Mouse (Mus musculus): ENCODE data around the gene Sdhb. TPM values are rescaled to one million over a fixed set of nuclear protein-coding genes. Genes with fewer than 3 reads are reported as not detected.

The Sdhb gene
- 492 and 530 TPM in 2 replicates for polyA plus RNA-seq (2015; fragmentation: Nextera tagmentation; extraction: Ambion mirVana)

DNA sequence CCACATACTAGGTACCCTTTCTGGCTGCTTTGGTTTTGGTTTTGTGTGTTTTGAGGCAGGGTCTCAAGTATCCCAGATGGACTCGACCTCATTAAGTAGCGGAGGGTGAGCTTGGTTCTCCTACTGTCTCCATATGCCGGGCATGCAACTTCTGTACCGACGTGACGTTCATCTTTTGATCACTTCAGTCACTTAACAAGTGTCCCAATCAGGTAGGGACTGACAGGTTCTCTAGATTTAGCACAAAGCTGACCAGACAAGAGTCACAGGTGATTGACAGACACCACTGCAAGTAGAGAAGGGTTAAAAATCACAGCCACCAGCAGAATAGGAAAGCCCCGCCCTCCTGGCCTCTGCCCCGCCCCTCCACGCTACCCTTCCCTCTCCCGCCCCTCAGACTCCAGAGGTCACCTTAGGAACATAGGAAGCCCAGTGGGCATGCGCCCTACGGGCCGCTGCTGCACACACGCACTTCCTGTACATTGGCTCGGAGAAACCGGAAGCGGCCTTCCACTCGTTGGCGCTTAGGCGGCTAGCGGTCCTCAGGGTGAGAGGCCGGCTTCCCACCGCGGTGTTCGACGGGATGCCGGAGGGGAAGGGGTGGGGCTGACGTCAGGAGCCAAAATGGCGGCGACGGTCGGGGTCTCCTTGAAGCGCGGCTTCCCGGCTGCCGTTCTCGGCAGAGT, at the start of gene Sdhb:
TSS of gene Sdhb (plus strand) at position 423 of the 686 bp plus-strand sequence.
- Histone ChIP-seq H3K27me3 (replicated peaks) (no peaks in the 10 kb centered on the region; the same call in 1 of the 2 replicates), H3K27ac (replicated peaks) (peak within 1 kb of the TSS; percentile 94), H3K9me3 (replicated peaks) (no peaks in the 10 kb centered on the region), H3K4me1 (peaks cover 52% of the 10 kb centered on the region), H3K9ac (replicated peaks) (peak within 1 kb of the TSS; percentile 98), H3K4me3 (replicated peaks) (peak within 1 kb of the TSS; percentile 95), H3K4me2 (peak within 1 kb of the TSS; percentile 88), H3K36me3 (no peaks in the 10 kb centered on the region)
- ATAC-seq (ENCODE audit: low FRiP score) = peak; percentile 93
- 3% methylated on average over 37 of the region's 37 CpGs for WGBS

DNA sequence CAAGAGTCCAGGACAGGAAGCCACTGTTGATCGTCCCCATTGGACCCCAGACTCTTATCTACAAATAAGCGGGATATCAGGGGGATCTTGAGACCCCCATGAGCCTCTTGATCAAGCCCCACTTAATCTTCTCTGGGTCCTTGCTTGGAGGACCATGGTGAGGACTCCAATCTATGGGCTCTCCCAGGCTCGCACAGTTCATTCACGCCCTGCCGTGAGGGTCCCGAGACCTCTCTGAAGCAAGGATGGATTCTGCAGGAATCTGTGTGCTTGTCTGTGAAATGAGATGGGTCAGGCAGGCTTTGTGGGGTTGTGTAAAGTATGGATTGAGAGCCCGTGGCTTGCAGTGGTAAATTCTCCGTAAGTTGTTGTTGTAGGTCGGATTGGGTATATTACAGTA, 49.6 kb upstream of the Sdhb start:
- Histone ChIP-seq H3K9ac (replicated peaks) (no peak overlapping the region), H3K4me2 (no peak overlapping the region), H3K27ac (replicated peaks) (no peak overlapping the region), H3K4me3 (replicated peaks) (no peak overlapping the region), H3K27me3 (replicated peaks) (peaks cover 28% of the 10 kb centered on the region), H3K36me3 (no peaks in the 10 kb centered on the region), H3K9me3 (replicated peaks) (no peaks in the 10 kb centered on the region), H3K4me1 (peaks cover 10% of the 10 kb centered on the region)
- WGBS = 93% methylated on average over 9 of the region's 9 CpGs
- no peak for ATAC-seq (ENCODE audit: low FRiP score)

DNA sequence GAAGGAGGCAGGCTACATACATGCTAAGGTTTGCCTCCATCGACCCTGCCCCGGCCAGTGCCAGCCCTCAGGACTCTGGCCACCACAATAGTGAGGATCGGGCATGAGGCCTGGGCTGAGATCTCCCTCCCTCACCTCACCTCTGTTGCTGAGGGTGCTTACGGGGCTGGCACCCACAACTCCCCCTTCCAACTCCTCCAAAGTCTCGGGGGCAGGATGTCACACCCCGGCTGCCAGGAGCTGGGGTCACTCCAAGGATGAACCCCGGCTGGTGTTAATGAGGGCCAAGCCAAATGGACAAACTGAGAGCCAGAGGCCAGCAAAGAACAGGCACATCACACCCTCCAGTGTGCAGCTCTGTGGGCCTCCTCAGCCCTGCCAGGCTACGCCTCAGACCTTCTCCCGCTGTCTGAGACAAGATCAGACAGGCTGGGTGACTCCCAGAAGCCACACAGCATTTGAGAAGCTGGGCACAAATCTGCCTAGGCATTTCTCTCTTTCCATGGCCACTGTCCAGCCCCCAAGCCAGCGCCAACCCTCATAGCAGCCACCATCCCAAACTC, 48.7 kb upstream of the Sdhb start:
- Histone ChIP-seq H3K4me3 (replicated peaks) (no peak overlapping the region), H3K9me3 (replicated peaks) (no peaks in the 10 kb centered on the region), H3K9ac (replicated peaks) (no peak overlapping the region), H3K27ac (replicated peaks) (no peak overlapping the region), H3K27me3 (replicated peaks) (peaks cover 19% of the 10 kb centered on the region; the same call in 1 of the 2 replicates), H3K36me3 (no peaks in the 10 kb centered on the region), H3K4me2 (no peak overlapping the region), H3K4me1 (peaks cover 8% of the 10 kb centered on the region; the same call in 1 of the 2 replicates)
- WGBS = 90% methylated on average over 10 of the region's 10 CpGs
- no peak for ATAC-seq (ENCODE audit: low FRiP score)

DNA sequence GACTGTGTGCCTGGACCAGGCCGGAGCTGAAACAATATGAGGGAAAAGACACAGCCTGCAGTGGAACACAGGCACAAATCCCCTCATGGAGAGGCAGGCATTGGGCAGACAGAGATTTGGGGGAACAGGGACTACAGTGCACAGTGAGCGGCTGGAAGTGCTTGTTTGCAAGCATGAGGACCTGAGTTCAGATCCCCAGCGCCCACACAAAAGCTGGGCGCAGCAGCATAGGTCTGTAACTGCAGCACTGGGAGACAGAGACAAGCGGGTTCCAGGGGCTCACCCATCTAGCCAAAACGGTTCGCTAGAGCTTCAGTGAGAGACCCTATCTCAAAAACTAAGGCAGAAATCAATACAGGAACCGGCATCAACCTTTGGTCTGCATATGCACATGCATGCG, 47.4 kb upstream of the Sdhb start:
- no peak for ATAC-seq (ENCODE audit: low FRiP score)
- WGBS = 96% methylated on average over 9 of the region's 9 CpGs
- Histone ChIP-seq H3K4me3 (replicated peaks) (no peak overlapping the region), H3K4me1 (peaks cover 8% of the 10 kb centered on the region; the same call in 1 of the 2 replicates), H3K9ac (replicated peaks) (no peak overlapping the region), H3K9me3 (replicated peaks) (no peaks in the 10 kb centered on the region), H3K36me3 (no peaks in the 10 kb centered on the region), H3K4me2 (no peak overlapping the region), H3K27ac (replicated peaks) (no peak overlapping the region), H3K27me3 (replicated peaks) (peaks cover 8% of the 10 kb centered on the region; the same call in 1 of the 2 replicates)

DNA sequence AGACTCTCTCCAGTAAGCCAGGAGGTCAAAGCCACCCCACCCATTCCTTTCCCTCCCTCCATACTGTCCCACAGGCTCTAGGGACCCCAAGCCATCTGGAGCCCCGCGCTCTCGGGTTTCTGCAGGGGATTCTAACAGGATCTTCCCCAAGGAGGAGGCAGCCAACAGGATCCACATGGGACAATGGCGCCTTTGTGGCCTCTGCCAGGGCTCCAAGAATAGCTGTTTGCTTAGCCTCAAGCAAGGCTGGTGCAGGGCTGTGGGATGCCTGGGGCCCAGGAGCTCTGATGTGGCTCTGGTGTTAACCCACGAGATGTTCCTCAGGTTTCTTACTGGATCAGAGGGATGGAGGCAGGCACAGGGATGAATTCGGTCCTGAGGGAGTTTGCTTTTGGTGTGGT, 46.3 kb upstream of the Sdhb start:
- no peak overlapping the region for H3K4me2 ChIP-seq
- no peaks in the 10 kb centered on the region for H3K9me3 ChIP-seq (replicated peaks)
- peaks cover 8% of the 10 kb centered on the region; the same call in 1 of the 2 replicates for H3K4me1 ChIP-seq
- WGBS = 55% methylated on average over 6 of the region's 6 CpGs
- no peaks in the 10 kb centered on the region for H3K36me3 ChIP-seq
- 0 out of 2 replicates have a peak, but pooled peaks cover 6% of the 10 kb centered on the region for H3K27me3 ChIP-seq (replicated peaks)
- no peak overlapping the region for H3K27ac ChIP-seq (replicated peaks)
- no peak for ATAC-seq (ENCODE audit: low FRiP score)
- H3K4me3 ChIP-seq (replicated peaks) = no peak overlapping the region
- H3K9ac ChIP-seq (replicated peaks) = no peak overlapping the region

DNA sequence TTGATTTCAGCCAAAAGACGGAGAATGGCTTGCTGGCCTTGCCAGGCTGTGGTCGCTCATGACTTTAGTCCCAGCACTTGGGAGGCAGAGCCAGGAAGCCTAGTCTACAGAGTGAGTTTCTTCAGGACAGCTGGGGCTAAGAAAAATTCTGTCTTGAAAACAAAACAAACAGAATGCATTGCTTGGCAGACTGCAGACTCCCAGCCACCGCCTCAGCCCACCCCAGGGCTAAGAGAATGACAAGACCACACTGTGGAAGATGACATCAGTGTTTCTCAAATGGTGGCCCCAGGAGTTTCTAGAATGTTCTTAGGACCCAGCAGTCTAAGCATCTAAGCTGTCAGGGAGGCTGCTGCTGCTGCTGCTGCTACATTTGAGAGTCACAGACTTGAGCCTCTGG, 45.8 kb upstream of the Sdhb start:
- Histone ChIP-seq H3K4me3 (replicated peaks) (no peak overlapping the region), H3K9me3 (replicated peaks) (no peaks in the 10 kb centered on the region), H3K9ac (replicated peaks) (no peak overlapping the region), H3K27ac (replicated peaks) (no peak overlapping the region), H3K27me3 (replicated peaks) (0 out of 2 replicates have a peak, but pooled peaks cover 6% of the 10 kb centered on the region), H3K36me3 (no peaks in the 10 kb centered on the region), H3K4me1 (peaks cover 8% of the 10 kb centered on the region; the same call in 1 of the 2 replicates), H3K4me2 (no peak overlapping the region)
- 82% methylated on average over 3 of the region's 3 CpGs for WGBS
- no peak for ATAC-seq (ENCODE audit: low FRiP score)

DNA sequence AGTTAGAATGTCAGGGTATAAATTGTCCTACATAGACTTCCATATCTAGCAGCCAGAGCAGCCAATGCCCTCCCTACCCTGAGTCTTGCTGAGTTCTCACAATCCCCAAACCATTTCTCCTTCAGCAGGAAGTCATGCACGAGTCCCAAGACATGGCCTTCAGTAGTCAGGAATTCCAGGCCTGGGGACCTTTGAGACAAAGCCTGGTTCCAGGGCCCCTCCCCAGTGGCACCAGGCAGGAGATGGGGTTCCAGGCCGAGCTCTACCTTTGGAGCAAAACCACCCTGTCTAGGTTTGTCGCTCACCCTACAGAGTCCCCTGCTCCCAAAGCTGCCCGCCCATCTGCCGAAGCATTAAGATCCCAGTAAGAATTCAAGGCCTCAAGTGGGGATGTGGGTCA, 44.7 kb upstream of the Sdhb start:
- no peak overlapping the region for H3K27ac ChIP-seq (replicated peaks)
- WGBS = 97% methylated on average over 5 of the region's 5 CpGs
- H3K4me1 ChIP-seq = no peaks in the 10 kb centered on the region
- H3K27me3 ChIP-seq (replicated peaks) = 0 out of 2 replicates have a peak, but pooled peaks cover 3% of the 10 kb centered on the region
- no peak overlapping the region for H3K4me3 ChIP-seq (replicated peaks)
- no peak for ATAC-seq (ENCODE audit: low FRiP score)
- H3K9me3 ChIP-seq (replicated peaks) = no peaks in the 10 kb centered on the region
- H3K36me3 ChIP-seq = no peaks in the 10 kb centered on the region
- no peak overlapping the region for H3K4me2 ChIP-seq
- H3K9ac ChIP-seq (replicated peaks) = no peak overlapping the region

DNA sequence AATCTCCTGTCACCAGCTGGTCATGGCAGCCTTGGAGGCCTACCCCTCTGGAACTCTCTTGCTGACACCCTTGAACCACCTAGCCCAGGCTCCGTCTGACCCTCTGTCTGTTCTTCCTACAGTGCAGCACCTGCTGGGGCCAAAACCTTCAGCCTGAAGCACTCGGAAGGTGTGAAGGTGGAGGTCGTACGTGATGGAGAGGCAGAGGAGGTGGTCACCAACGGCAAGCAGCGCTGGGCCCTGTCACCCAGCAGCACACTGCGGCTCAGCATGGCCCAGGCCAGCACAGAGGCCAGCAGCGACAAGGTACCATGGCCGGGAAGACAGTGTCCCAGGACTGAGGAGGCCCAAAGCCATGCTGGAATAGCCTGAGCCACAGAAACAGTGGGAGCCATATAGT, 43.6 kb upstream of the Sdhb start:
- Histone ChIP-seq H3K9ac (replicated peaks) (no peak overlapping the region), H3K4me3 (replicated peaks) (no peak overlapping the region), H3K27me3 (replicated peaks) (no peaks in the 10 kb centered on the region), H3K9me3 (replicated peaks) (no peaks in the 10 kb centered on the region), H3K4me1 (no peaks in the 10 kb centered on the region), H3K27ac (replicated peaks) (no peak overlapping the region), H3K4me2 (no peak overlapping the region), H3K36me3 (no peaks in the 10 kb centered on the region)
- ATAC-seq (ENCODE audit: low FRiP score) = no peak
- WGBS = 92% methylated on average over 9 of the region's 9 CpGs

DNA sequence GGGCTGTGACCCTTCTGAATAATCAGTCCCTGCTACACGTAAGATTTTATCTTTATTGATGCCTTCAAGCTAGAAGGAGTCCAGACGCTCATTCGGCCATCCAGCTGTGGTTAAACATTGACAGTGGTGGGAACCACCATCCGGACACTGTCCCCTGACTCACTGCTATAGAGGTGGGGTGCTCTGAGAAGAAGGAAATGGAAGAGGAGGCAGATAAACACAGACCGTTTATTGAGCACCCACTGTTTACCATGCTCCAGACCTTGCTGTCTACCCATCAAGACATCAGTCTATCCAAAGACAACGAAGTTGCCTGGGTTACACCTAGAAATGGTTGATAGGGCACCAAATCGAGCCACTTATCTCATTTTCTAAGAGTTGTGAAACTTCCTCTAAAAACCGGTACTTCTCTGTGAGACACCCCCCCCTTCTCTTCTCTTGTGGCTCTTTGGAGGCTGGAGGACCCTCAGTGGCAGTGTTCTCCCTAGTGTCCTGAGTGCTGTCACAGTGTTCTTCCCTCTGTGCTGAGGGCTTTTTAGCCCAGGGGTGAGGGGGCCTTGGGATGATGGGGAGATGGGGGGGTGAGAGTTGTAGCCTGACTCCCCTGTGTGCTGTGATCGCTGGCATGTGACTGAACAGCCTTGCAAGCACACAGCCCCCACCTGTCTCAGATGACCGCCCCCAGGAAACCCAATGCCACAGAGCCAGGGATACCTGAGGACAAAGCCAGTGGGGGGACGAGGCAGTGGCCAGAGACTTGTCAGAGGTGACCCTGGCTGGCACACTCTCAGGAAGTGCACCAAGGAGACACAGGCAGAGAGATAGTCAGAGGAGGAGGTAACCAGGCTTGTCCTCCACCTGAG, 40.8 kb upstream of the Sdhb start:
- H3K36me3 ChIP-seq = no peaks in the 10 kb centered on the region
- WGBS = 70% methylated on average over 11 of the region's 11 CpGs
- ATAC-seq (ENCODE audit: low FRiP score) = no peak
- H3K9ac ChIP-seq (replicated peaks) = no peak overlapping the region
- H3K27ac ChIP-seq (replicated peaks) = no peak overlapping the region
- no peak overlapping the region for H3K4me2 ChIP-seq
- no peak overlapping the region for H3K4me3 ChIP-seq (replicated peaks)
- H3K4me1 ChIP-seq = no peaks in the 10 kb centered on the region
- no peaks in the 10 kb centered on the region for H3K27me3 ChIP-seq (replicated peaks)
- H3K9me3 ChIP-seq (replicated peaks) = no peaks in the 10 kb centered on the region

DNA sequence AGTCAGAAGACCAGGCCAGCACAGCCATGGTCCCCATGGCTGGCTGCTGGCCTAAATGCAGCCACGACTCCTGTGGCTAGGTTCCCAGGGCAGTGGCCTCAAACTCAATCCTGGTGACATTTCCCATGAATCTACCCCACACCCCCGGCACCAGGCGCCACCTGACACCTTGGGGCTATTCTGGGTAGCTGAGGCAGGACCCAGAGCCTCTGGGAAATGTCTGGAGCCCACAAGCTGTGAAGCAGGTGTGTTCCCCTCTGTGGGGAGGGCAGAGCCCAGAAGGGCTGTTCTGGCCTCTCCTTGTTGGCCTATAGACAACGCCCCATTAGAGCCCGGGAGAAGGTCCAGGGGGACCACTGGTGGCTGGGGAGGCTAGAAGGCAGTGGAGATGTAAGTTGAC, 38.5 kb upstream of the Sdhb start:
- no peaks in the 10 kb centered on the region for H3K36me3 ChIP-seq
- WGBS = 88% methylated on average over 5 of the region's 5 CpGs
- no peak overlapping the region for H3K4me3 ChIP-seq (replicated peaks)
- H3K9me3 ChIP-seq (replicated peaks) = no peaks in the 10 kb centered on the region
- H3K9ac ChIP-seq (replicated peaks) = no peak overlapping the region
- H3K4me2 ChIP-seq = no peak overlapping the region
- no peaks in the 10 kb centered on the region for H3K27me3 ChIP-seq (replicated peaks)
- H3K27ac ChIP-seq (replicated peaks) = no peak overlapping the region
- H3K4me1 ChIP-seq = no peaks in the 10 kb centered on the region
- ATAC-seq (ENCODE audit: low FRiP score) = no peak

DNA sequence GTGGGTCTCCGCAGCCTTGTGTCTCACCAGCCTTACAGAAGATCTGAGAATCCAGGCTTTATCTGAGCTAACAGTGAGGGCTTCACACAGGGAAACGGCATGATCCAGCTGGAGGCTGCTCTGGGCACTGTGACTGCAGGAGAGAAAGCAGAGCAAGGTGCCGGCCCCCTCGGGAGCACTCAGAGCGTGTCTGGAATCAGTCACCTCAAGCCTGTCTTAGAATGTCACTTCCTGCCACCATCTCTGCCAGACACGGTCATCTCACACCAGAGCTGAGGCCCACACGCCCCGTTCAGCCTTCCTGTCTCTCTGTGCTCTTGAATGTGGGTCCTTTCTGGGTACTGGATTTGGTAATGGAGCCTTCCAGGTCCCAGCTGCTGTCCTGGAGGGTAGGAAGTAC, 35.4 kb upstream of the Sdhb start:
- H3K9me3 ChIP-seq (replicated peaks) = no peaks in the 10 kb centered on the region
- H3K4me2 ChIP-seq = no peak overlapping the region
- WGBS = 80% methylated on average over 8 of the region's 8 CpGs
- no peak overlapping the region for H3K27ac ChIP-seq (replicated peaks)
- no peaks in the 10 kb centered on the region for H3K4me1 ChIP-seq
- no peak for ATAC-seq (ENCODE audit: low FRiP score)
- no peak overlapping the region for H3K4me3 ChIP-seq (replicated peaks)
- no peaks in the 10 kb centered on the region for H3K36me3 ChIP-seq
- no peak overlapping the region for H3K9ac ChIP-seq (replicated peaks)
- H3K27me3 ChIP-seq (replicated peaks) = no peaks in the 10 kb centered on the region
